Mouse (Mus musculus) gastrocnemius, adult 2 months (tissue): Measurements from ENCODE around the gene Epha10. TPM values are rescaled to one million over a fixed set of nuclear protein-coding genes. Genes with fewer than 3 reads are reported as not detected.
"Not testable (repeated sequence)": the region's sequence is repeated elsewhere in the genome, so short reads cannot be mapped to it uniquely, and the experiment has no call there.

Experiments used
- DNase-seq: peaks from one replicate; pipeline ENCODE4 v3.0.0; 2022
- H3K27ac ChIP-seq: fragments of 200-600 bp; 2 replicates; pipeline ENCODE4 v1.8.1; 2022; ENCODE audit warnings: mild to moderate bottlenecking
- H3K4me3 ChIP-seq: fragments of 200-600 bp; 2 replicates; pipeline ENCODE4 v1.8.1; 2022; ENCODE audit warnings: mild to moderate bottlenecking, moderate library complexity
- CTCF ChIP-seq: fragments of 200-600 bp; IDR thresholded peaks from 2 replicates; pipeline ENCODE4 v1.8.1; 2022; ENCODE audit warnings: antibody characterized with exemption, mild to moderate bottlenecking, moderate library complexity
- intact Hi-C: fragments of 180-260 bp; cut with DNase I; formaldehyde crosslinking; loops from one replicate; pipeline ENCODE4 v1.15.1; 2025
- total RNA-seq, 2 experiments: library from RNA; stranded (reverse); gene quantifications; 2 replicates each; pipeline ENCODE4 v1.2.3; 2021

Epha10 gene
- total RNA-seq, 2 experiments from 2014 or later, result not detected

GRCm38 (mm10) chr4:124905971-124906822 lies 25.5 kb downstream of the Epha10 start:
- intact Hi-C loops, result no loop called here
- no peak overlapping the region for H3K27ac ChIP-seq
- DNase-seq, result no peak
- H3K4me3 ChIP-seq, result no peak overlapping the region
- no peak for TF ChIP-seq CTCF

- intact Hi-C loops, result no loop called here
- Histone ChIP-seq H3K27ac (no peak overlapping the region), H3K4me3 (no peak overlapping the region)
- no peak for TF ChIP-seq CTCF
- no peak for DNase-seq
Observed at GRCm38 (mm10) chr4:124928102-124928501, 47.4 kb downstream of the Epha10 start.

DNA sequence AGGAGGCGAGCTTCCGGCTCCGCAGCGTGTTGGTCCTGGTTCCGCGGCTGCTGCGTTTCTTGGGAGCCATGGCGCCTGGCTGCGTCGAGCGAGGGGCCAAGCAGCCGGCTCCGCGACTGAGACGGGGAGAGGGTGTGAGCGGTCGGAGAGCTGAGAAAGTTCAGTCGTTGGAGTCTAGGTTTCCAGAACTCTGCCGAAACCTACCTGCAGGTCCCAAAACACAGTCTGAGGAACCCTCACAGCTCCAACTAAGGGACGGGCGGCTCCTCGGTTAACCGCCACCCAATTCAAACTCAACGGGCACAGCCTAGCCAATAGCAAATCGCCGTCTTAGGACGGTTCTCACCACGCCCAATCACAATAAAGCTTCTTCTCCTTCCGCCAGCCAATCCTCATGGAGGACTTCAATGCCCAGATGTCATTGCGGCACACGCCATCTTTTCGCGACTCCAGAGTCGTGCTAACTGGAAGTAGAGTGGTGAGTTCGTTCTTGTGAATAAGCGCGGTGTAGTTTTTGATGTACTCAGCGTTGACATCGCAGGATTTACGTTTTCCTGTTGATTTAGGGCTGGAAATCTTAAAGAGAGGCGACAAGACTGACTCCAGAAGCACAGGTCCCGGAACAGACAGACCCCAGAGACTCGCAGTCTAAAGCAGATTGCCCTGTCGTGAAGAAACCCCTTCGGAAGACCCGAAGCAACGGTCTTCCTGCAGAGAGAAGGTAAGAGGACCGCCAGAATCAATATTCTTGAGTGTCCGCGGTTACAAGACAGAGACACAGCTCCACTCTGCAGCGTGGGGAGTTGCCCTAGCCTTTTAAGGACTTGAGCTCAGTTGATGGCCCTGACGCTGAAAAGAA lies 56.1 kb downstream of the Epha10 start, which contains the start of gene 9930104L06Rik:
Gene 9930104L06Rik (plus strand): TSS at position 436 of the 859 bp plus-strand sequence.
- peak within 1 kb of the TSS; percentile 83 for H3K27ac ChIP-seq
- intact Hi-C loops, result loop anchor here (2.0 to 5.0 kb wide), 2 partner anchors 90 to 130 kb away; partner anchors contain the start of gene Snip1
- peak; percentile 94 for DNase-seq
- H3K4me3 ChIP-seq, result peak within 1 kb of the TSS; percentile 82
- no peak for TF ChIP-seq CTCF

DNA sequence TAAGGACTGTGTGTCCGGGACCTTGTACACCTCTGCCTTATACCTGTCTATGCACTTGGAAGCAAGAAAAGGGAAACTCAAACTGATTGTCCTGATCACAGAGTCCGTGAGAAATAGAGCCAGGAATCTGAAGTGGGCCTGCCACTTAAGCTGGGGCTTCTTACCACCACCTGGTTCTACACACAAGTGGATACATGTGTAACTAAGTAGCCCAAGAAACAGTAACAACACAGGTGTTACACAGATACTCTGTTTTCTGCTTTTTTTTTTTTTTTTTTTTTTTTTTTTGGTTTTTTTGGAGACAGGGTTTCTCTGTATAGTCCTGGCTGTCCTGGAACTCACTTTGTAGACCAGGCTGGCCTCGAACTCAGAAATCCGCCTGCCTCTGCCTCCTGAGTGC lies 58.5 kb downstream of the Epha10 start, which contains the start of gene Cdca8:
Gene Cdca8 (minus strand): TSS at position 101 of the 400 bp plus-strand sequence.
- intact Hi-C loops, result loop anchor here (5.0 kb wide), 1 partner anchor 92 kb away; no protein-coding TSS in a partner anchor
- H3K27ac ChIP-seq, H3K4me3 ChIP-seq, DNase-seq: not testable (repeated sequence)

- H3K4me3 ChIP-seq, result no peak overlapping the region
Observed at GRCm38 (mm10) chr4:124943022-124943421, 62.3 kb downstream of the Epha10 start.

GRCm38 (mm10) chr4:124943781-124944180 lies 63.1 kb downstream of the Epha10 start:
- intact Hi-C loops, result loop anchor here (1.0 kb wide), 2 partner anchors 116 to 156 kb away; no protein-coding TSS in a partner anchor
- TF ChIP-seq CTCF, result no peak
- DNase-seq, result no peak
- no peak overlapping the region for H3K27ac ChIP-seq
- no peak overlapping the region for H3K4me3 ChIP-seq

More at GRCm38 (mm10) chr4:124943022-124943421, 62.3 kb downstream of the Epha10 start:
- TF ChIP-seq CTCF, result peak; percentile 85
- H3K27ac ChIP-seq, result no peak overlapping the region
- intact Hi-C loops, result loop anchor here (1.0 kb wide), 2 partner anchors 116 to 156 kb away; no protein-coding TSS in a partner anchor
- peak; percentile 77 for DNase-seq

DNA sequence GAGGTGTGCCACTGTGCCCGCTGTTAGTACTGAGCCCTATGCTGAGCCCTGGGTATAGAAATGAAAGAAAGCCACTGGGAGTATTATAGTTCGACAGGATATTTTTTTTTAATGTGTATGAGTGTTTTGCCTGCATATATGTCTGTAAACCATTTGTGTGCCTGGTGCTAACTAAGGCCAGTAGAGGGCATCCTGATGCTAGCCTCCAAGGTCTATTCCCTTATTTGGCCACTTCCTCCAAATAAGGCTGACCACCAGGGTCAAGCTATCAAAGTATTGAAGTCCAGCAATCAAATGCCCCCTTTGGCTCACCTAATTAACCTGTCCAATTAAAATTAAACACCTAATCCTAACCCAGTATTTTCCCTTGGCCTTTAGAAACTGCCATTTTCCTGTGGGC lies 64.3 kb downstream of the Epha10 start:
- peak; percentile 21; the same call in 1 of the 2 replicates for TF ChIP-seq CTCF
- intact Hi-C loops, result no loop called here
- Histone ChIP-seq H3K4me3 (no peak overlapping the region), H3K27ac (no peak overlapping the region)
- no peak for DNase-seq

DNA sequence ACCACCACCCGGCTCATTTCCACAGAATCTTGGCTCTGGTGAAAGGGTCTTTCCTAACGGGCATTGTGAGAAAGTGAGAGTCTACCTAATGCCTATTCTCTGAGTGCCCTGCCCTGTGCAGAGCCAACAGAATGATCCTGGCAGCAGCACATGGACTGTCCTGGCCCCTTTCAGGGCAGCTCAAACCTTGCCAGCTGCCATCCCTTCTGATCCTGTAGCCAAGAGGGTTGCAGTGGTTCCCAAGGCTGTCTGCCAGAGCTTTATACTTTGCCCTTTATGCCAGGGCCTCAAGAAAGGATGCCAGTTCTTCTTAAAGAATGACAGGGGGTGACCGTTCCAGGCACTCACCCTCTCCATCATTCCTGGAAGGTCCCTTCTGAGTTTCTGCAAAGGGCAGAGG lies 68.8 kb downstream of the Epha10 start:
- DNase-seq, result no peak
- Histone ChIP-seq H3K4me3 (no peak overlapping the region), H3K27ac (no peak overlapping the region)
- intact Hi-C loops, result no loop called here
- TF ChIP-seq CTCF, result no peak

- intact Hi-C loops, result no loop called here
- TF ChIP-seq CTCF, result no peak
- peak overlapping the region; percentile 30; the same call in 1 of the 2 replicates for H3K4me3 ChIP-seq
- 0 out of 2 replicates have a peak overlapping the region, but pooled peaks have one; percentile 43 for H3K27ac ChIP-seq
- no peak for DNase-seq
Observed at GRCm38 (mm10) chr4:124950181-124951035, 69.7 kb downstream of the Epha10 start.

DNA sequence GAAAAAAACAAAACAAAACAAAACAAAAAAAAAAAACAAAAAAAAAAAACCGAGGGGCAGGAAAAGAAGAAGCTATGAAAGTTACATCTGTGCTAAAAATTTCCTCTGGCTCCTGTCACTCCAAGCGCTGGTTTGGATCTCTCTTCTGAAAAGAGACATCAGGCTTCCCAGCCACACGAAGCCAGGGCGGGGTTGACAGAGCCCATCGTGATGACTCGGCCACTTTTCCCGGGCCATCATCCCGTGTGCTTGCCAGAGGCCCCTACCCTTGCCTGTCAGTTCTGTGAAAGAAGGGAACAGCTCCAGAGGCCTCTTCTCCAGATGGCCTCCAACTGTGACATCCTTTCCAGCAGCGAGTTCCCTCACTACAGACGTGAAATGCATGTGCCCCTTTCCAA lies 70.3 kb downstream of the Epha10 start:
- TF ChIP-seq CTCF, result no peak
- H3K4me3 ChIP-seq, result peak overlapping the region; percentile 30; the same call in 1 of the 2 replicates
- peak overlapping the region; percentile 43; the same call in 1 of the 2 replicates for H3K27ac ChIP-seq
- DNase-seq, result no peak
- intact Hi-C loops, result no loop called here

- intact Hi-C loops, result no loop called here
- no peak for DNase-seq
- TF ChIP-seq CTCF, result no peak
- no peak overlapping the region for H3K27ac ChIP-seq
- H3K4me3 ChIP-seq, result no peak overlapping the region
Observed at GRCm38 (mm10) chr4:124953546-124953945, 72.8 kb downstream of the Epha10 start.
